Mouse (Mus musculus) bone marrow macrophage, adult 2 months (primary cell): ENCODE measurements around the gene Ncapg.

Experiments used
- CTCF ChIP-seq: IDR thresholded peaks from 2 replicates; pipeline ENCODE4 v1.5.1; 2012; ENCODE audit warnings: low read depth, mild to moderate bottlenecking, low read length, moderate library complexity
- POLR2A ChIP-seq: IDR thresholded peaks from 2 replicates; pipeline ENCODE4 v1.6.1; 2012; ENCODE audit warnings: mild to moderate bottlenecking, low read depth, low read length, borderline replicate concordance

DNA sequence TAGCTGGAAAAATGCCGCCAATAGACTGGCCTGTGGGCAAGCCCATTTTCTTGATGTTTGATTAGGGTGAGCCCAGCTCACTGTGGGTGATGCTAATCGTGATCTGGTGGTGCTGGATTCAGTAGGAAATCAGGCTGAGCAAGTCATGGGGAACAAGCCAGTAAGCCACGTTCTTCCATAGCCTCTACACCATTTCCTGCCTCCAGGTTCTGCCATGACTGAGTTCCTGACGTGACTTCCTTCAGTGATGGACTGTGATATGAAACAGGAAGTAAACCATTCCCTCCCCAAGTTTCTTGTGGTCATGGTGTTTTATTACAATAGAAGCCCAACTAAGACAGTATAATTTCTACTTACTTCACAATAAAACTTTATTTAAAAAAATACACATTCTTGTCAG is 7.9 kb downstream of the Ncapg start:
- no peak for TF ChIP-seq CTCF
- no peak for TF ChIP-seq POLR2A
